Mouse (Mus musculus): Measurements from ENCODE around the gene Vpreb2. TPM values are rescaled to one million over a fixed set of nuclear protein-coding genes. Genes with fewer than 3 reads are reported as not detected.
"Not testable (repeated sequence)": the region's sequence is repeated elsewhere in the genome, so short reads cannot be mapped to it uniquely, and the experiment has no call there.

The Vpreb2 gene
- polyA plus RNA-seq, 1 experiment from 2014 or later = not detected

DNA sequence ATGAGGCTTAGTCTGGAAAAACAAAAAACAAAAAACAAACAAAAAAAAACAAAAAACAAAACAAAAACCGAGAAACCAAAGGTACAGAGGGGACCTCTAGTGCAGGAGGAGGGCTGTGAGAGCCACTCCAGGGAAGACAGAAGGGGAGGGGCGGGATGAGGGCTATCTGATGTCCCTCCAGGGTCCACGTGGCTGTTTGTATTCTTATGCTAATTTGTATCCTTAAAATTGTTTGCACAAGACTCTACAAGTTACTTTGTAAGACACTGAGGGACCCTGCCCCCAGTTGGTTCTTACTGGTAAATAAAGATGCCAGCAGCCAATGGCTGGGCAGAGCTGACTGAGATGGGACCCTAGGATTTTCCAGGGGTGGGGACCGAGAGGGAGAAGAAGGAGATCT lies 26.9 kb downstream of the Vpreb2 start:
- H3K4me1 ChIP-seq = no peaks in the 10 kb centered on the region
- ATAC-seq (ENCODE audit: low FRiP score, low read depth) = no peak
- no peak overlapping the region for H3K9ac ChIP-seq
- no peaks in the 10 kb centered on the region for H3K27me3 ChIP-seq (replicated peaks)
- no peaks in the 10 kb centered on the region for H3K9me3 ChIP-seq
- H3K4me2 ChIP-seq (replicated peaks) = no peak overlapping the region
- no peaks in the 10 kb centered on the region for H3K36me3 ChIP-seq
- H3K27ac ChIP-seq = no peak overlapping the region
- 41% methylated on average over 4 of the region's 4 CpGs for WGBS
- no peak overlapping the region for H3K4me3 ChIP-seq

DNA sequence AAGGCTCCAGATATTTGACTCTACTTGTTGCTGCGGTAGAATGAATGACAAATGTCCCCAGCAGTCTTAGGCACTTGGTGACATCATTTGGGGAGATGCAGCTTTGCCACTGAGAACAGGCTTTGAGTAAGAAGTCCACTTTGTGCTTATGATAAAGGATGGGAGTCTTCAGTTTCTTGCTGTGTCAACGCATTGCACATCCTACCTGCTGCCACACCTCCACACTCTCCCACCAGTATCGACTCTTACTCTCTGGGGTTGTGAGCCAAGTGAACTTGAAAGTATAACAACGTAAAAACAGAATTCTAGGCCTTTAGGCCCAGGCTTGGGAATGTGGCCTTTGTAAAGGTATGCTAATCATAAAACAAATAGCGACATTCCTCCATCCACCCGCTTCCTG lies 30.9 kb downstream of the Vpreb2 start:
- Histone ChIP-seq H3K27ac (no peak overlapping the region), H3K36me3 (no peaks in the 10 kb centered on the region), H3K4me2 (replicated peaks) (no peak overlapping the region), H3K4me1 (no peaks in the 10 kb centered on the region), H3K9ac (no peak overlapping the region), H3K4me3 (no peak overlapping the region), H3K9me3 (no peaks in the 10 kb centered on the region), H3K27me3 (replicated peaks) (no peaks in the 10 kb centered on the region)
- no peak for ATAC-seq (ENCODE audit: low FRiP score, low read depth)
- 69% methylated on average over 6 of the region's 6 CpGs for WGBS

DNA sequence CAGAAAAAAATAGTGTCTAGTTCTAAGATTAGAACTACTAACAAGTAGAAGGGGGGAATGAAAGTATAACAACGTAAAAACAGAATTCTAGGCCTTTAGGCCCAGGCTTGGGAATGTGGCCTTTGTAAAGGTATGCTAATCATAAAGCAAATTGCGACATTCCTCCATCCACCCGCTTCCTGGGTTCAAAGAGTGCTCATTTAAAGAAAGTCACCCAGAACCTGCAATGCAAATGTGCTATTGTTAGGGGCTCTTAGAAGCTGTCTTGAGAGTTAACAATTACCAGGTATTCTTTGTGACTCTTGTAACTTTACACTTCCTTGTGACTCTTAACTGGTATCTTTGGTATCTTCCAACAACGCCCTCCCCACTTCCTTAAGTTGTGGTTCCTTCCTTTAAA lies 36.3 kb downstream of the Vpreb2 start:
- 59% methylated on average over 4 of the region's 4 CpGs for WGBS
- ATAC-seq (ENCODE audit: low FRiP score, low read depth); H3K9ac ChIP-seq; H3K4me1 ChIP-seq; H3K27me3 ChIP-seq (replicated peaks); H3K27ac ChIP-seq; H3K9me3 ChIP-seq; H3K36me3 ChIP-seq; H3K4me2 ChIP-seq (replicated peaks); H3K4me3 ChIP-seq: not testable (repeated sequence)

DNA sequence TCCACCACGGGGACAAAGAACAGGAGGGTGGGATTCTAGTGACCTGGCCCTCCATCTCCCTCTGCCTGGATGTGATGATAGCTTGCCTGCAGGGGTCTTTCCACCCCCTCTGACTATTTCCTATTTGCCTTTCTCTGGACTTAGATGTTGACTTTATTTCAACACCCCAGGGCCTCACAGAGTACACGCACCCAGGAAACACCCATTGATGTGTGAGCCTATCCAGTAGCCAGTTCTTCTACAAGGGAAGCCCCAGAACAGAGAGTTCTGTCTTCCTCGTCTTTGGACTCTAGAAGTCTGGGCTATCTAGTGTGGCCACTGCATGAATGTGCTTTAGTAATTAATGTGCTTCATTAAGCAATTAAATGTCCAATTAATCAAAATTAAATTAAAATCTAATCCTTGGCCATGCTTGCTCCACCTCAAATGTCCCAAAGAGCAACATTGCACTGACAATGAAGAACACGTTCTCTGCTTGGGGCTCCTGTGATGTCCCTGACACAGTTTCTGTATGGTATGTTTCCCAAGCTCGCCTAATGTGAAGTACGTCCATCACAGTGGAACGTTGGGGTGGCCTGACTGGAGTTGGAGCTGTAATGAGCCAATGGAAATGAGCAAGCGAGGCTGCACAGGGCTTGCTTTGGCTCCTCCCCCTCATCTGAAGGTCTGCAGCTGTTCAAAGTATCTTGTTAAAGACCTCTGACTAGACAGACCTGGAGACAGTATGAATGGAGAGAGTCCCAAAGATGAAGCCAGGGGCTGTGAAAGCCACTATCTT lies 42.7 kb downstream of the Vpreb2 start:
- ATAC-seq (ENCODE audit: low FRiP score, low read depth) = no peak
- Histone ChIP-seq H3K4me2 (replicated peaks) (no peak overlapping the region), H3K27ac (no peak overlapping the region), H3K4me3 (no peak overlapping the region), H3K9ac (no peak overlapping the region), H3K4me1 (no peaks in the 10 kb centered on the region), H3K27me3 (replicated peaks) (no peaks in the 10 kb centered on the region), H3K9me3 (no peaks in the 10 kb centered on the region), H3K36me3 (no peaks in the 10 kb centered on the region)
- WGBS = 79% methylated on average over 8 of the region's 8 CpGs

- Histone ChIP-seq H3K4me1 (no peaks in the 10 kb centered on the region), H3K4me2 (replicated peaks) (no peak overlapping the region), H3K4me3 (no peak overlapping the region), H3K27me3 (replicated peaks) (no peaks in the 10 kb centered on the region), H3K27ac (no peak overlapping the region), H3K9me3 (no peaks in the 10 kb centered on the region), H3K36me3 (no peaks in the 10 kb centered on the region), H3K9ac (no peak overlapping the region)
- no peak for ATAC-seq (ENCODE audit: low FRiP score, low read depth)
- WGBS = 68% methylated on average over 2 of the region's 2 CpGs
These were observed 47.1 kb downstream of the Vpreb2 start for GRCm38 (mm10) chr16:18027371-18027770.

Other genes with a start within 250 kb of the Vpreb2 start
- 46.7 and 50.3 TPM in 2 replicates for gene Med15, start 247.5 kb upstream of the Vpreb2 start, polyA plus RNA-seq (2016; fragmentation: Nextera tagmentation; extraction: Ambion mirVana)
- gene Klhl22, start 220.8 kb upstream of the Vpreb2 start, polyA plus RNA-seq (2016; fragmentation: Nextera tagmentation; extraction: Ambion mirVana) = 63.6 and 66.6 TPM in 2 replicates
- gene Scarf2, start 183.1 kb upstream of the Vpreb2 start, polyA plus RNA-seq (2016; fragmentation: Nextera tagmentation; extraction: Ambion mirVana) = 13.5 and 13.9 TPM in 2 replicates
- 1.1 and 1.6 TPM in 2 replicates for gene B830017H08Rik, start 147.3 kb upstream of the Vpreb2 start, polyA plus RNA-seq (2016; fragmentation: Nextera tagmentation; extraction: Ambion mirVana)
- 3.7 and 4.7 TPM in 2 replicates for gene Car15, start 142.1 kb upstream of the Vpreb2 start, polyA plus RNA-seq (2016; fragmentation: Nextera tagmentation; extraction: Ambion mirVana)
- gene Gm20518, start 88.8 kb upstream of the Vpreb2 start, polyA plus RNA-seq (2016; fragmentation: Nextera tagmentation; extraction: Ambion mirVana) = 0.43 and 0.63 TPM in 2 replicates
- gene Tssk1, start 86.2 kb upstream of the Vpreb2 start, polyA plus RNA-seq (2016; fragmentation: Nextera tagmentation; extraction: Ambion mirVana) = 0.10 TPM in 2 replicates
- 96.7 and 101 TPM in 2 replicates for gene Dgcr2, start 81.9 kb upstream of the Vpreb2 start, polyA plus RNA-seq (2016; fragmentation: Nextera tagmentation; extraction: Ambion mirVana)
- not detected in 2 replicates for gene Tssk2, start 81.8 kb upstream of the Vpreb2 start, polyA plus RNA-seq (2016; fragmentation: Nextera tagmentation; extraction: Ambion mirVana)
- gene Ess2, start 69.1 kb upstream of the Vpreb2 start, polyA plus RNA-seq (2016; fragmentation: Nextera tagmentation; extraction: Ambion mirVana) = 52.1 and 54.6 TPM in 2 replicates
- gene Gsc2, start 65.4 kb upstream of the Vpreb2 start, polyA plus RNA-seq (2016; fragmentation: Nextera tagmentation; extraction: Ambion mirVana) = not detected in 2 replicates
- 156 and 162 TPM in 2 replicates for gene Slc25a1, start 52.2 kb upstream of the Vpreb2 start, polyA plus RNA-seq (2016; fragmentation: Nextera tagmentation; extraction: Ambion mirVana)
- gene Dgcr6, start 72.4 kb downstream of the Vpreb2 start, polyA plus RNA-seq (2016; fragmentation: Nextera tagmentation; extraction: Ambion mirVana) = 162 and 171 TPM in 2 replicates
- 6.3 and 7.1 TPM in 2 replicates for gene Prodh, start 109.8 kb downstream of the Vpreb2 start, polyA plus RNA-seq (2016; fragmentation: Nextera tagmentation; extraction: Ambion mirVana)
- gene Rtn4r, start 147.2 kb downstream of the Vpreb2 start, polyA plus RNA-seq (2016; fragmentation: Nextera tagmentation; extraction: Ambion mirVana) = 15.6 and 16.5 TPM in 2 replicates
- not detected in 2 replicates for gene Ccdc188, start 237.5 kb downstream of the Vpreb2 start, polyA plus RNA-seq (2016; fragmentation: Nextera tagmentation; extraction: Ambion mirVana)

Measured in neural tube, embryonic 12.5 days (tissue).